Mouse (Mus musculus) intestine, embryonic 16.5 days (tissue): ENCODE results near the gene Col27a1. TPM values are rescaled to one million over a fixed set of nuclear protein-coding genes. Genes with fewer than 3 reads are reported as not detected.

Experiments
- ATAC-seq: fragments of 200-750 bp; cut with Nextera tagmentation; 2 replicates; pipeline ENCODE4 v1.8.0; 2017; ENCODE audit warnings: moderate TSS enrichment, moderate library complexity
- H3K27ac ChIP-seq: fragments of 300-500 bp; sonication (generic); 2 replicates; pipeline ENCODE4 v1.5.1; 2014; ENCODE audit warnings: mild to moderate bottlenecking, low read length
- H3K27me3 ChIP-seq: fragments of 300-500 bp; sonication (generic); replicated peaks from 2 replicates; pipeline ENCODE4 v1.6.1; 2014; ENCODE audit warnings: low read length, control low read depth, mixed read lengths; ENCODE audit not compliant: control insufficient read depth, insufficient read depth
- H3K36me3 ChIP-seq: fragments of 300-500 bp; sonication (generic); 2 replicates; pipeline ENCODE4 v1.6.1; 2014; ENCODE audit warnings: low read length, control low read depth; ENCODE audit not compliant: control insufficient read depth, insufficient read depth
- H3K4me1 ChIP-seq: fragments of 300-500 bp; sonication (generic); 2 replicates; pipeline ENCODE4 v1.6.1; 2014; ENCODE audit warnings: low read length, control low read depth, mixed read lengths; ENCODE audit not compliant: control insufficient read depth, insufficient read depth
- H3K4me2 ChIP-seq: fragments of 300-500 bp; sonication (generic); 2 replicates; pipeline ENCODE4 v1.6.1; 2014; ENCODE audit warnings: low read depth, low read length, control low read depth
- H3K4me3 ChIP-seq: fragments of 300-500 bp; sonication (generic); 2 replicates; pipeline ENCODE4 v1.5.1; 2014; ENCODE audit warnings: mild to moderate bottlenecking, low read length
- H3K9ac ChIP-seq: fragments of 300-500 bp; sonication (generic); 2 replicates; pipeline ENCODE4 v1.6.1; 2014; ENCODE audit warnings: low read depth, low read length
- H3K9me3 ChIP-seq: fragments of 300-500 bp; sonication (generic); 2 replicates; pipeline ENCODE4 v1.6.1; 2016; ENCODE audit warnings: low read length, control low read depth; ENCODE audit not compliant: control insufficient read depth
- WGBS: fragments of 180-500 bp; shearing (Covaris S2); extraction: QIAGEN DNeasy Blood & Tissue Kit; methylation state at CpG from one replicate; pipeline ENCODE4 v1.1.7; 2014; 5-methylcytosine and 5-hydroxymethylcytosine counted together
- polyA plus RNA-seq: library from polyadenylated mRNA; unstranded; fragments of >200 nt; fragmentation: Nextera tagmentation; extraction: Ambion mirVana; gene quantifications from 2 replicates; pipeline ENCODE4 v1.2.1, GENCODE M21; 2015

Col27a1 gene
- polyA plus RNA-seq, 1 experiment from 2014 or later: 8.1 TPM

- H3K9me3 ChIP-seq: no peaks in the 10 kb centered on the region
- ATAC-seq: no peak
- no peak overlapping the region for H3K4me3 ChIP-seq
- no peaks in the 10 kb centered on the region for H3K36me3 ChIP-seq
- no peaks in the 10 kb centered on the region for H3K27me3 ChIP-seq
- H3K27ac ChIP-seq: no peak overlapping the region
- WGBS: 63% methylated on average over 6 of the region's 6 CpGs
- no peak overlapping the region for H3K4me2 ChIP-seq
- H3K9ac ChIP-seq: no peak overlapping the region
- H3K4me1 ChIP-seq: no peaks in the 10 kb centered on the region
These were observed 35.1 kb downstream of the Col27a1 start for GRCm38 (mm10) chr4:63248951-63249350.

GRCm38 (mm10) chr4:63251760-63252159 is 38.0 kb downstream of the Col27a1 start:
- ATAC-seq: no peak
- Histone ChIP-seq H3K4me2 (no peak overlapping the region), H3K27ac (no peak overlapping the region), H3K4me3 (no peak overlapping the region), H3K36me3 (no peaks in the 10 kb centered on the region), H3K9me3 (no peaks in the 10 kb centered on the region), H3K4me1 (no peaks in the 10 kb centered on the region), H3K27me3 (no peaks in the 10 kb centered on the region), H3K9ac (no peak overlapping the region)
- WGBS: 77% methylated on average over 11 of the region's 11 CpGs

- no peak for ATAC-seq
These were observed 39.9 kb downstream of the Col27a1 start for GRCm38 (mm10) chr4:63253716-63254115.

GRCm38 (mm10) chr4:63254151-63254550 is 40.3 kb downstream of the Col27a1 start:
- H3K4me1 ChIP-seq: no peaks in the 10 kb centered on the region
- WGBS: 80% methylated on average over 2 of the region's 2 CpGs
- H3K27me3 ChIP-seq: no peaks in the 10 kb centered on the region
- H3K4me3 ChIP-seq: no peak overlapping the region
- no peak overlapping the region for H3K27ac ChIP-seq
- no peaks in the 10 kb centered on the region for H3K9me3 ChIP-seq
- H3K36me3 ChIP-seq: no peaks in the 10 kb centered on the region
- no peak overlapping the region for H3K9ac ChIP-seq
- H3K4me2 ChIP-seq: no peak overlapping the region
- ATAC-seq: no peak

More at GRCm38 (mm10) chr4:63253716-63254115, 39.9 kb downstream of the Col27a1 start:
- no peak overlapping the region for H3K4me3 ChIP-seq
- WGBS: 80% methylated on average over 6 of the region's 6 CpGs
- no peak overlapping the region for H3K9ac ChIP-seq
- no peak overlapping the region for H3K27ac ChIP-seq
- no peaks in the 10 kb centered on the region for H3K9me3 ChIP-seq
- no peaks in the 10 kb centered on the region for H3K36me3 ChIP-seq
- no peaks in the 10 kb centered on the region for H3K27me3 ChIP-seq
- H3K4me2 ChIP-seq: no peak overlapping the region
- H3K4me1 ChIP-seq: no peaks in the 10 kb centered on the region

- WGBS: 86% methylated on average over 2 of the region's 2 CpGs
- Histone ChIP-seq H3K4me2 (no peak overlapping the region), H3K36me3 (no peaks in the 10 kb centered on the region), H3K4me3 (no peak overlapping the region), H3K9me3 (no peaks in the 10 kb centered on the region), H3K27me3 (no peaks in the 10 kb centered on the region), H3K27ac (no peak overlapping the region), H3K4me1 (no peaks in the 10 kb centered on the region), H3K9ac (no peak overlapping the region)
- no peak for ATAC-seq
These were observed 42.6 kb downstream of the Col27a1 start for GRCm38 (mm10) chr4:63256371-63256770.

- ATAC-seq: no peak
- Histone ChIP-seq H3K27me3 (no peaks in the 10 kb centered on the region), H3K9me3 (no peaks in the 10 kb centered on the region), H3K4me3 (no peak overlapping the region), H3K27ac (no peak overlapping the region), H3K9ac (no peak overlapping the region), H3K4me2 (no peak overlapping the region), H3K36me3 (no peaks in the 10 kb centered on the region), H3K4me1 (no peaks in the 10 kb centered on the region; the same call in 1 of the 2 replicates)
- WGBS: 44% methylated on average over 7 of the region's 7 CpGs
These were observed 43.5 kb downstream of the Col27a1 start for GRCm38 (mm10) chr4:63257346-63257745.

- Histone ChIP-seq H3K27ac (no peak overlapping the region), H3K27me3 (no peaks in the 10 kb centered on the region), H3K36me3 (no peaks in the 10 kb centered on the region), H3K4me2 (no peak overlapping the region), H3K4me1 (no peaks in the 10 kb centered on the region; the same call in 1 of the 2 replicates), H3K9me3 (no peaks in the 10 kb centered on the region), H3K4me3 (no peak overlapping the region), H3K9ac (no peak overlapping the region)
- no peak for ATAC-seq
- 87% methylated on average over 14 of the region's 14 CpGs for WGBS
These were observed 44.3 kb downstream of the Col27a1 start for GRCm38 (mm10) chr4:63258096-63258495.

- H3K4me3 ChIP-seq: no peak overlapping the region
- no peak overlapping the region for H3K4me2 ChIP-seq
- no peaks in the 10 kb centered on the region for H3K27me3 ChIP-seq
- no peaks in the 10 kb centered on the region for H3K36me3 ChIP-seq
- H3K4me1 ChIP-seq: no peaks in the 10 kb centered on the region; the same call in 1 of the 2 replicates
- WGBS: 85% methylated on average over 6 of the region's 6 CpGs
- H3K27ac ChIP-seq: no peak overlapping the region
- no peaks in the 10 kb centered on the region for H3K9me3 ChIP-seq
- ATAC-seq: no peak
- H3K9ac ChIP-seq: no peak overlapping the region
These were observed 45.3 kb downstream of the Col27a1 start for GRCm38 (mm10) chr4:63259066-63259465.

GRCm38 (mm10) chr4:63260506-63260905 is 46.7 kb downstream of the Col27a1 start:
- Histone ChIP-seq H3K4me2 (no peak overlapping the region), H3K36me3 (no peaks in the 10 kb centered on the region), H3K4me1 (no peaks in the 10 kb centered on the region; the same call in 1 of the 2 replicates), H3K27me3 (no peaks in the 10 kb centered on the region), H3K4me3 (no peak overlapping the region), H3K9me3 (no peaks in the 10 kb centered on the region), H3K9ac (no peak overlapping the region), H3K27ac (no peak overlapping the region)
- peak; percentile 79 for ATAC-seq
- 59% methylated on average over 10 of the region's 10 CpGs for WGBS

- H3K9me3 ChIP-seq: no peaks in the 10 kb centered on the region
- H3K4me2 ChIP-seq: no peak overlapping the region
- H3K4me3 ChIP-seq: no peak overlapping the region
- H3K36me3 ChIP-seq: 0 out of 2 replicates have a peak, but pooled peaks cover 3% of the 10 kb centered on the region
- H3K9ac ChIP-seq: no peak overlapping the region
- H3K27ac ChIP-seq: no peak overlapping the region
- 74% methylated on average over 1 of the region's 1 CpGs for WGBS
- no peaks in the 10 kb centered on the region; the same call in 1 of the 2 replicates for H3K4me1 ChIP-seq
- no peak for ATAC-seq
- H3K27me3 ChIP-seq: no peaks in the 10 kb centered on the region
These were observed 49.1 kb downstream of the Col27a1 start for GRCm38 (mm10) chr4:63262941-63263340.
